Mouse (Mus musculus): ENCODE results near the gene Eng.

DNA sequence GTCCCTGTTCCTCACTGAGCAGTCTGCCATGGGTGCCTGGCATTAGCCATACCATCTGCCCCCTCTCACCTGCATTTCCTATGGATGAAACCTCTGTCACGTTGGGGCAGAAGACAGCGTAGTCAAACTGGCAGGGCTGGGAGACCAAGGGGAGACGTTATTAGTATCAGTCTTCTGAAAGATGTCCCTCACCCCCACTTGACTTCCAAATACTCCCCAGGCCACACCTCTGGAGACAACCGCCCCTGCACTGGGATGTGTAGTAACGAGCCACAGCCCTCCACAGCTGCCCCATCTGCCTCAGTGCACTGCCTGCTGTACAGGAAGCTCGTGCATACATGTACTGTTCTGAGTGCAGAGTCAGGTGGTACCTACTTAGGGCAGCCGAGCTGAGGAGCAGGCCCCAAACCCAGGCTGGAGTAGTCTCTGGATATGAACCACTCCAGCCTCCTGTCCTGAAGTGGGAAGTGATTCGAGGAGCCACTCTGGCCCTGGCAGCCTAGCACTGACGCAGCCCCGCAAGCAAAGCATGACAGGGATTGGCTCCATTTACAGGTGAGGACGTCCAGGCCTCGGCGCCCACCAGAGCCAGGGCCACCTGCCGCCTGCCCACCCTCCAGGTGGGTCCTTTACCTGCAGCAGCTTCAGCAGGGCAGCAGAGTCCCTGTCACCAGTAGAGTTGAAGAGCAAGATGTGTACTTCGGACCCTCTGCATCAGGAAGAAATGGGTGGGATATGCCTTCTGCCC is 38.5 kb downstream of the Eng start:
- TF ChIP-seq MYC (IDR thresholded peaks at IDR 0.05; ENCODE audit: low read depth, low read length) (no peak), USF1 (IDR thresholded peaks at IDR 0.05; ENCODE audit: low read depth, low read length) (no peak), EP300 (IDR thresholded peaks at IDR 0.05; ENCODE audit: low read length) (no peak), ELF1 (IDR thresholded peaks at IDR 0.05; ENCODE audit: low read depth, low read length) (no peak)
